Mouse (Mus musculus): ENCODE measurements around the gene Tcte1. TPM values are rescaled to one million over a fixed set of nuclear protein-coding genes. Genes with fewer than 3 reads are reported as not detected.

Tcte1 gene
- polyA plus RNA-seq, 1 experiment from 2014 or later = 0.12 TPM

Other genes with a start within 250 kb of the Tcte1 start
- 55.7 and 59.0 TPM in 2 replicates for gene Cdc5l, start 89.7 kb upstream of the Tcte1 start, polyA plus RNA-seq (2015; fragmentation: Nextera tagmentation; extraction: Ambion mirVana)
- 0.15 and 0.30 TPM in 2 replicates for gene Spats1, start 48.0 kb upstream of the Tcte1 start, polyA plus RNA-seq (2015; fragmentation: Nextera tagmentation; extraction: Ambion mirVana)
- gene Aars2, start 16.6 kb upstream of the Tcte1 start, polyA plus RNA-seq (2015; fragmentation: Nextera tagmentation; extraction: Ambion mirVana) = 17.2 and 17.7 TPM in 2 replicates
- 2.3 and 2.5 TPM in 2 replicates for gene Tmem151b, start 26.2 kb downstream of the Tcte1 start, polyA plus RNA-seq (2015; fragmentation: Nextera tagmentation; extraction: Ambion mirVana)
- 4.3 and 4.4 TPM in 2 replicates for gene Nfkbie, start 32.3 kb downstream of the Tcte1 start, polyA plus RNA-seq (2015; fragmentation: Nextera tagmentation; extraction: Ambion mirVana)
- 115 and 131 TPM in 2 replicates for gene Slc35b2, start 40.4 kb downstream of the Tcte1 start, polyA plus RNA-seq (2015; fragmentation: Nextera tagmentation; extraction: Ambion mirVana)
- 1,532 and 1,551 TPM in 2 replicates for gene Hsp90ab1, start 49.8 kb downstream of the Tcte1 start, polyA plus RNA-seq (2015; fragmentation: Nextera tagmentation; extraction: Ambion mirVana)
- gene Slc29a1, start 76.2 kb downstream of the Tcte1 start, polyA plus RNA-seq (2015; fragmentation: Nextera tagmentation; extraction: Ambion mirVana) = 83.4 and 88.9 TPM in 2 replicates
- gene Mymx, start 78.7 kb downstream of the Tcte1 start, polyA plus RNA-seq (2015; fragmentation: Nextera tagmentation; extraction: Ambion mirVana) = 0.40 and 1.3 TPM in 2 replicates
- gene Capn11, start 135.9 kb downstream of the Tcte1 start, polyA plus RNA-seq (2015; fragmentation: Nextera tagmentation; extraction: Ambion mirVana) = 0.26 and 0.41 TPM in 2 replicates
- gene Mrpl14, start 162.9 kb downstream of the Tcte1 start, polyA plus RNA-seq (2015; fragmentation: Nextera tagmentation; extraction: Ambion mirVana) = 145 and 154 TPM in 2 replicates
- 39.8 and 43.3 TPM in 2 replicates for gene Tmem63b, start 163.5 kb downstream of the Tcte1 start, polyA plus RNA-seq (2015; fragmentation: Nextera tagmentation; extraction: Ambion mirVana)
- gene 1600014C23Rik, start 210.4 kb downstream of the Tcte1 start, polyA plus RNA-seq (2015; fragmentation: Nextera tagmentation; extraction: Ambion mirVana) = not detected in 2 replicates